Mouse (Mus musculus) midbrain, embryonic 11.5 days (tissue): ENCODE data around the gene Tbc1d10c. TPM values are rescaled to one million over a fixed set of nuclear protein-coding genes. Genes with fewer than 3 reads are reported as not detected.

Source experiments
- ATAC-seq: fragments of 200-750 bp; cut with Nextera tagmentation; 2 replicates; pipeline ENCODE4 v1.8.0; 2017; ENCODE audit warnings: moderate TSS enrichment, moderate library complexity; ENCODE audit not compliant: low FRiP score
- DNase-seq: peaks from one replicate; pipeline ENCODE4 v3.0.0; 2015; ENCODE audit warnings: low spot score; ENCODE audit errors: missing footprints
- H3K27ac ChIP-seq: fragments of 300-500 bp; sonication (generic); 2 replicates; pipeline ENCODE4 v1.5.1; 2014; ENCODE audit warnings: low read depth, low read length
- H3K27me3 ChIP-seq: fragments of 300-500 bp; sonication (generic); 2 replicates; pipeline ENCODE4 v1.6.1; 2014; ENCODE audit warnings: mild to moderate bottlenecking, low read length, moderate library complexity, mixed read lengths; ENCODE audit not compliant: control insufficient read depth, insufficient read depth
- H3K36me3 ChIP-seq: fragments of 300-500 bp; sonication (generic); 2 replicates; pipeline ENCODE4 v1.6.1; 2014; ENCODE audit warnings: mild to moderate bottlenecking, low read length, moderate library complexity, mixed read lengths; ENCODE audit not compliant: control insufficient read depth, insufficient read depth
- H3K4me1 ChIP-seq: fragments of 300-500 bp; sonication (generic); 2 replicates; pipeline ENCODE4 v1.6.1; 2014; ENCODE audit warnings: low read length; ENCODE audit not compliant: control insufficient read depth, insufficient read depth
- H3K4me2 ChIP-seq: fragments of 300-500 bp; sonication (generic); 2 replicates; pipeline ENCODE4 v1.6.1; 2014; ENCODE audit warnings: mild to moderate bottlenecking, moderate library complexity
- H3K4me3 ChIP-seq: fragments of 300-500 bp; sonication (generic); 2 replicates; pipeline ENCODE4 v1.5.1; 2014; ENCODE audit warnings: low read depth, low read length
- H3K9ac ChIP-seq: fragments of 300-500 bp; sonication (generic); 2 replicates; pipeline ENCODE4 v1.6.1; 2014; ENCODE audit warnings: low read length
- H3K9me3 ChIP-seq: fragments of 300-500 bp; sonication (generic); 2 replicates; pipeline ENCODE4 v1.6.1; 2016; ENCODE audit warnings: low read length; ENCODE audit not compliant: control insufficient read depth
- WGBS: fragments of 180-500 bp; shearing (Covaris S2); extraction: QIAGEN DNeasy Blood & Tissue Kit; methylation state at CpG from one replicate; pipeline ENCODE4 v1.1.7; 2014; 5-methylcytosine and 5-hydroxymethylcytosine counted together
- polyA plus RNA-seq: library from polyadenylated mRNA; unstranded; fragments of >200 nt; fragmentation: Nextera tagmentation; extraction: Ambion mirVana; gene quantifications from 2 replicates; pipeline ENCODE4 v1.2.1, GENCODE M21; 2014

The Tbc1d10c gene
- polyA plus RNA-seq, 1 experiment from 2014 or later, result 0.29 TPM

GRCm38 (mm10) chr19:4218293-4218692, 27.2 kb upstream of the Tbc1d10c start:
- peaks cover 37% of the 10 kb centered on the region for H3K27me3 ChIP-seq
- 92% methylated on average over 11 of the region's 11 CpGs for WGBS
- DNase-seq (no peak), ATAC-seq (no peak)
- H3K27ac ChIP-seq, result no peak overlapping the region
- H3K9ac ChIP-seq, result no peak overlapping the region
- no peaks in the 10 kb centered on the region for H3K9me3 ChIP-seq
- H3K4me1 ChIP-seq, result peaks cover 20% of the 10 kb centered on the region
- no peak overlapping the region for H3K4me3 ChIP-seq
- H3K4me2 ChIP-seq, result no peak overlapping the region
- no peaks in the 10 kb centered on the region for H3K36me3 ChIP-seq

GRCm38 (mm10) chr19:4217855-4218254, 26.8 kb upstream of the Tbc1d10c start:
- H3K4me2 ChIP-seq, result no peak overlapping the region
- DNase-seq (peak; percentile 57), ATAC-seq (no peak)
- no peak overlapping the region for H3K27ac ChIP-seq
- H3K27me3 ChIP-seq, result peaks cover 41% of the 10 kb centered on the region
- H3K9me3 ChIP-seq, result no peaks in the 10 kb centered on the region
- H3K4me1 ChIP-seq, result peaks cover 22% of the 10 kb centered on the region
- no peaks in the 10 kb centered on the region for H3K36me3 ChIP-seq
- H3K9ac ChIP-seq, result no peak overlapping the region
- 49% methylated on average over 3 of the region's 3 CpGs for WGBS
- H3K4me3 ChIP-seq, result no peak overlapping the region

- ATAC-seq (no peak), DNase-seq (no peak)
- Histone ChIP-seq H3K9me3 (no peaks in the 10 kb centered on the region), H3K4me3 (no peak overlapping the region), H3K36me3 (no peaks in the 10 kb centered on the region), H3K4me1 (peaks cover 25% of the 10 kb centered on the region), H3K27ac (no peak overlapping the region), H3K27me3 (peaks cover 46% of the 10 kb centered on the region), H3K9ac (no peak overlapping the region), H3K4me2 (no peak overlapping the region)
- 7% methylated on average over 5 of the region's 5 CpGs for WGBS
These were observed 26.1 kb upstream of the Tbc1d10c start for GRCm38 (mm10) chr19:4217140-4217539.

GRCm38 (mm10) chr19:4216041-4216685, 25.1 kb upstream of the Tbc1d10c start:
- DNase-seq, result peak; percentile 92
- ATAC-seq, result no peak
- Histone ChIP-seq H3K4me2 (0 out of 2 replicates have a peak overlapping the region, but pooled peaks have one; percentile 10), H3K27ac (no peak overlapping the region), H3K4me3 (no peak overlapping the region), H3K9me3 (no peaks in the 10 kb centered on the region), H3K4me1 (peaks cover 25% of the 10 kb centered on the region), H3K27me3 (peaks cover 48% of the 10 kb centered on the region), H3K36me3 (no peaks in the 10 kb centered on the region), H3K9ac (no peak overlapping the region)
- 25% methylated on average over 14 of the region's 14 CpGs for WGBS

GRCm38 (mm10) chr19:4215451-4215840, 24.4 kb upstream of the Tbc1d10c start:
- peak; percentile 92 for DNase-seq
- Histone ChIP-seq H3K27me3 (peaks cover 48% of the 10 kb centered on the region), H3K9ac (peak overlapping the region; percentile 70), H3K4me3 (peak overlapping the region; percentile 58), H3K36me3 (no peaks in the 10 kb centered on the region), H3K9me3 (no peaks in the 10 kb centered on the region), H3K4me1 (peaks cover 25% of the 10 kb centered on the region), H3K27ac (no peak overlapping the region), H3K4me2 (peak overlapping the region; percentile 98)
- WGBS, result 3% methylated on average over 11 of the region's 21 CpGs
- ATAC-seq, result no peak

GRCm38 (mm10) chr19:4214771-4215450, 23.8 kb upstream of the Tbc1d10c start:
- ATAC-seq (peak; percentile 42), DNase-seq (no peak)
- H3K36me3 ChIP-seq, result no peaks in the 10 kb centered on the region
- peak overlapping the region; percentile 70 for H3K9ac ChIP-seq
- H3K9me3 ChIP-seq, result no peaks in the 10 kb centered on the region
- H3K27me3 ChIP-seq, result peaks cover 48% of the 10 kb centered on the region
- peak overlapping the region; percentile 58 for H3K4me3 ChIP-seq
- under 1% methylated on average over 58 of the region's 81 CpGs for WGBS
- peak overlapping the region; percentile 98 for H3K4me2 ChIP-seq
- H3K27ac ChIP-seq, result no peak overlapping the region
- peaks cover 25% of the 10 kb centered on the region for H3K4me1 ChIP-seq

GRCm38 (mm10) chr19:4214071-4214770, 23.1 kb upstream of the Tbc1d10c start, which contains the start of the genes Clcf1 and AC109138.7:
Clcf1 (plus strand) TSS chr19:4214238.
AC109138.7 (plus strand) TSS chr19:4214357.
- peak; percentile 93 for DNase-seq
- ATAC-seq, result peak; percentile 54; the same call in 1 of the 2 replicates
- Histone ChIP-seq H3K4me3 (peak within 1 kb of the TSS; percentile 58), H3K27me3 (peaks cover 48% of the 10 kb centered on the region), H3K9me3 (no peaks in the 10 kb centered on the region), H3K36me3 (no peaks in the 10 kb centered on the region), H3K27ac (no peak within 1 kb of the TSS), H3K4me2 (peak within 1 kb of the TSS; percentile 98), H3K4me1 (peaks cover 25% of the 10 kb centered on the region), H3K9ac (peak within 1 kb of the TSS; percentile 70)
- WGBS, result under 1% methylated on average over 43 of the region's 49 CpGs

GRCm38 (mm10) chr19:4213524-4213974, 22.5 kb upstream of the Tbc1d10c start:
- DNase-seq (peak; percentile 92), ATAC-seq (no peak)
- Histone ChIP-seq H3K27ac (no peak overlapping the region), H3K4me1 (peaks cover 25% of the 10 kb centered on the region), H3K4me3 (no peak overlapping the region; the same call in 1 of the 2 replicates), H3K36me3 (no peaks in the 10 kb centered on the region), H3K27me3 (peaks cover 48% of the 10 kb centered on the region), H3K9me3 (no peaks in the 10 kb centered on the region), H3K9ac (peak overlapping the region; percentile 70; the same call in 1 of the 2 replicates), H3K4me2 (peak overlapping the region; percentile 98; the same call in 1 of the 2 replicates)
- WGBS, result 4% methylated on average over 9 of the region's 9 CpGs
